Mouse (Mus musculus): ENCODE data around the gene Clstn3.

DNA sequence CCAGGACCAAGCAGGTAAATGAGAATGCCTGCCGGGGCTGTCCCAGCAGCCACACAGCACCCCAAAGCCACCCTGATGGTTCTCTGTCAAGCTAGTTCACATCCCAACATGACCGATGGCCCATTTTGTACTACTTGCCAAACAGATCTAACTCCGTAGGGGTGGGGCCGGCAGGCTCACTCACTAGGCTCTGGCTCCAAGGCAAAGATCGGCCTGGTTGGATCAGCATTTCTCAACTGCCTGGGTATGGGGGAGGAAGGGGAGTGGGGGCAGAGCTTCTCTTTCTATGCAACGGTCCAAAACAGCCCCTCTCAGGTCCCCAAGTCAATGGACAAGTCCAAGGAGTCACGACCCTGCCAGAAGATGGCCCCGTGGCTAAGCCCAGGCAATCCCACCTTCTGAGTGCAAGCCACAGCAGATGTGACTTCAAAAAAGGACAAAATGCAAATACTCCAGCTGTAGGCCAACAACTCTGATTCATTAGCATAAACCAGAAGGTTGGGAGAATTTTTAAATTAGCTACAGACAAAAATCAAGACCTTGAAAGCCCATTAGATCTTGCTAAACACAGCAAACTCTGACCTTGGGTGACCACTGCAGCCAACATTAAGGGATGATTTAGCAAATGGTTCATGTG, 30.8 kb downstream of the Clstn3 start:
- TF ChIP-seq GATA1 (IDR thresholded peaks at IDR 0.05; ENCODE audit: borderline replicate concordance, low read length) (no peak), FLI1 (IDR thresholded peaks at IDR 0.05; ENCODE audit: low read length) (no peak)

Data from megakaryocyte, embryonic 14.5 days (primary cell).